Mouse (Mus musculus) right cerebral cortex, postnatal 10 days (tissue): ENCODE measurements around the gene Pax5.
"Not testable (repeated sequence)": the region's sequence is repeated elsewhere in the genome, so short reads cannot be mapped to it uniquely, and the experiment has no call there.

ENCODE experiments used
- DNase-seq, 2 experiments: peaks; one replicate each; pipeline ENCODE4 v3.0.0; 2021; ENCODE audit warnings: low spot score in 2 of 2

The Pax5 gene

GRCm38 (mm10) chr4:44709740-44710700 lies at the start of gene Pax5:
Gene Pax5, minus strand, starts transcription at chr4:44710487.
- DNase-seq, result no peak

- not testable (repeated sequence) for DNase-seq
Measured at GRCm38 (mm10) chr4:44757131-44757530, 46.8 kb upstream of the Pax5 start.

DNA sequence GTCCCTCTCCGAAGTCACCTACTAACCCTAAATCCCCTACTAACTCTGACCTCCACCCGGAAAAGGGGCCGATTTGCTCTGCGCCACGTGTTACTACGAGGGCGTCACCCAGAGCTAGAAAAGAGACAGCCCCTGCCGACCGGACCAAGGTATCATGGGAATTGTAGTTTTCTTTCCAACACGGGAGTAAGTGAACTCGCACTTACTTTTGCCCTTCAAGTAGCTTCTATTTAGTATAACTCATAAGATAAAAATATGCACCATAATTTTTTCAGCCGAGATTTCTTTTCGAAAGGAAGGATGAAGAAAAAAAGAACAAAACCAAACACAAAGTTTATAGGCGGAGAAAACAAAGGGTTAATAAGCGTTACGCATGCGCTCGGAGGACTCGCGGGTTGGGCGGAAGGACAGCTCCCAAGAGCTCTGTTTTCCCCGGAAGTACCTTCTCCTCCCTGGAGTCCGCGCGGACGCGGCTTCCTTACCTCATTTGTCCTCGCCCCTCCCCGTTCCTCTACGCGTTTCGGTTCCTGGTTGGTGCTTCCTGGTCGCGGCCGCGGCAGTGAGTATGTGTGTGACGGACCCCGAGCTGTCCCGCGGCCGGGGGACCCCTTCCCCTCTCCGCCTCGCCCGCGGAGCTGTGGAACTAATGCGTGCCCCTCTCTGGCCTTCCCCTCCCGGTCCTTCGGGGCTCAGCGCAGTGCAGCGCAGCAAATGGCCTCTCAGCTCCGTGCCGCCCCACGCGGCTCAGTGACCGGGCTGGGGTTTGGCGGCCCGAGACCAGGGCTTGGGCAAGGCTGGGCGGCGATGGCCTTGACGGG lies 46.1 kb upstream of the Pax5 start:
- peak; percentile 95 to 96 for DNase-seq

GRCm38 (mm10) chr4:44755553-44756133 lies 45.4 kb upstream of the Pax5 start, which contains the start of gene Zcchc7:
Gene Zcchc7, plus strand, starts transcription at chr4:44755877.
- no peak for DNase-seq

- DNase-seq, result no peak
Measured at GRCm38 (mm10) chr4:44740471-44740870, 30.2 kb upstream of the Pax5 start.

DNA sequence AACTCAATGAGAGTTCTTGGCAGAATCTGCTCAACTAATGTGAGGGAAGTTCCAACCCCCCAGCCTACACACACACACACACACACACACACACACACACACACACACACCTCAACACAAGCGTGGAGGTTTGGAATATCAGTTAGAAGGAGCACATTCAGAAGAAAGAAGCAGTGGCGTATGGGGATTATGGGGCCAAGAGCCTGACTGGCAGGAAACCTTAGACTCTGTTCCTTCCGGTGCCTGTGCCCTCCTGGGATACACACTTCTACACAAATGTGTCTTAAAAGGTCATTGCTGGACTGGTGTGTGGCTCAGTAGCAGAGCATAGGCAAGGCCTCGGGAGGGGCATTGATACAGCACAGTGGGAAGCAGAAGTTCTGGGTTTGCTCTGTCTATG lies 10.9 kb upstream of the Pax5 start:
- DNase-seq, result no peak

- DNase-seq, result no peak
Measured at GRCm38 (mm10) chr4:44720046-44720445, 9.8 kb upstream of the Pax5 start.

- no peak for DNase-seq
Measured at GRCm38 (mm10) chr4:44717676-44718075, 7.4 kb upstream of the Pax5 start.

DNA sequence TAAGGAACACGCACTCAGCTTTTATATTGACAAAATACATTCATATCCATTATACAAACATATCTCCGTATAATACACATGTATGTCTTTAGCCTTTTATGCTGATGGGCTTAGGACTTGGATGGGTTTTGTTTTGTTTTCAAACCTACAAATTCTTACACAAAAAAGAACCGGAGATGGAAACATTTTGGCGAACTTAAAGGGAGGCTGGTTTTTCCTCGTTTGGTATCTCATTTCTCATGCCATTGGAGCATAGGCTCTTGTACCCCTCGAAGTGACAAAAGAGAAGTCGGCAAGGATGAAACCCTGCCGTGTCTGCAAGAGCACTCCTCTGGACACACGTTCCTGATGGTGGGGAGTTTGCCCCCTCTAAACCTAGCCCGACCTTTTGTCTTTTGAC lies 6.1 kb upstream of the Pax5 start:
- DNase-seq, result no peak

GRCm38 (mm10) chr4:44715621-44716160 lies 5.4 kb upstream of the Pax5 start:
- DNase-seq, result no peak

GRCm38 (mm10) chr4:44714111-44714621 lies 3.9 kb upstream of the Pax5 start:
- no peak for DNase-seq

GRCm38 (mm10) chr4:44713554-44714051 lies 3.3 kb upstream of the Pax5 start:
- DNase-seq, result no peak

DNA sequence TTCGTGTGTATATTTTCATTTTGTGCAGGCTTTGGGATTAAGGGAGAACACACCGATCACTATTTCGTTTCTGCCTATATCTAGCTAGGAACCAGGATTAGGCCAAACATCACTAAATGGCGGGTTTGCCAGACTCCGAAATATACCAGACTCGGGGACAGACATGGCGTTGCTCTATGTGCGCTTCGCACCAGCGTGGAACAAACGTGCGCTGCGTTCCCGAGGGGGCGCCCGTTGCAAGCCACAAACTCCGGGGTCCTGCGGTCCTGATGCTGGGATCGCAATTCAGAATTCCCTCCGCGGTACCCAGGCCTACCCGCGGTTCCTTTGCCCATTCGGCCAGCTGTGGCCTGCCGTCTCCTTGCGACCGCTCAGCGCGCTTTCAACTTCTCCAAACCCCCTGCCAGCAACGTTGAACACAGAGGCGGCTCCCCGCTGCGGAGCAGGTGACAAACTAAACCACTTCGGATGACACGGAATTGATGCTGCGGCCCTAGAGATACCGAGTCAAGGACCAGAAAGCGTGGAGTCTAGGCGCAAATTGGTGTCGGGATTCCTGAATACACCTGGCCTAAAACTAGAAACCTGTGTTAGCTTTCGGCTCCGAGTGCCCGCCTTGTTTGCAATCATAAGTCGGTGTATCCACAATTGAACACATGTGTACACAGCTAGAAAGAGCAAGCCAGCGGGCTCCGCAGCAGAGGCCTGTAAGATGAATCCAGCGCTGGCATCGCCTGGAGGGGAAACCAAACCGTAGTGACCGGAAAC lies 2.7 kb upstream of the Pax5 start:
- DNase-seq, result no peak

GRCm38 (mm10) chr4:44712051-44712700 lies 1.9 kb upstream of the Pax5 start:
- no peak for DNase-seq

GRCm38 (mm10) chr4:44711136-44711900 lies 1.0 kb upstream of the Pax5 start:
- DNase-seq, result no peak

DNA sequence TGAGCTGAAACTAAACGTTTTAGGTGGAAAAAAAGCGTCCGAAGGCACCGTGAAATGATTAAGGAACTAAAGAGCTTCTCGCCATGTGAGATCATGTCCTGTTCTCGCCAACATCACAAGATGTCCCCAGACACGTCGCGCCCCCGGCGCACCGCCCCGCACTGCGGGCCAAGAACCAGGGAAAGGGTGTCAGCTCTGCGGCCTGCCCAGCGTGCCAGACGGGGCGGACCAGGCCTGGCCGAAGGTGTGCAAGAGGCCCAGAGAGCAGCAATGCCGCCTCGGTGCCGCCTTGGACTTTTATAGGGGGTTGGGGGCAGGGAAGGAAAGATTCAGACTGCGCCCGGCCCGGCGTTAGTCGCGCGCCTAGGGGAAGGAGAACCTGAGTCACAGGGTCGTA lies 412 bp upstream of the Pax5 start:
- no peak for DNase-seq

DNA sequence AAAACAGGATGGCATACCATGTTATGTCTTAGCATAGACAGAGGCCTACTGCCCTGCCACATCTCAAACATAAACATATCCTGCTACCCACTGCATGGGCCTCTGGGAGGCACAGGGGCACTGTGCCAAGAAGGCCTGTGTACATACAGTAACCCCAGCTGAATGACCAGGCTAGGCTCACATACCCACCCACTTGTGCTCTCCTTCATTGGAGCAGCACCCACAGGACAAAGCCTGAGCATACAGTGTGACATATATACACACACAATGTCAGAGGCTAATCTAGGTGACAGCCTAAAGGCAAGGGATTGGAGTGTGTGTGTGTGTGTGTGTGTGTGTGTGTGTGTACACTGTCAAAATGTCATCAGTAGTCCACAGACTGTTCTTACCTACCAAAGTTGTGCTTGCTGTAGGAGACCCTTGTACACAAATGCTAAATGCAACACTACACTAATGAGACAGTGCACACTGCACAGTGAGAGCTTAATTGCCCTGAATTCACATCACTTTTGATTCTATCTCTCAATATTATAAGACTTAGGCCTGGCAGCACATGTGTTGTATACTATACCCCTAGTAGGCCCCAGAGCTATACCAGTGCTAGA lies 1.1 kb downstream of the Pax5 start:
- no peak for DNase-seq

- DNase-seq, result no peak
Measured at GRCm38 (mm10) chr4:44708311-44708710, 2.0 kb downstream of the Pax5 start.

GRCm38 (mm10) chr4:44706865-44707264 lies 3.4 kb downstream of the Pax5 start:
- DNase-seq, result no peak
